Mouse (Mus musculus): ENCODE results near the gene Cryzl2.

Cryzl2 gene

GRCm38 (mm10) chr1:157526625-157527024 is 68.2 kb downstream of the Cryzl2 start:
- no peak for DNase-seq (ENCODE audit: low read depth)

GRCm38 (mm10) chr1:157532826-157533460 is 74.6 kb downstream of the Cryzl2 start:
- DNase-seq (ENCODE audit: low read depth) = no peak

GRCm38 (mm10) chr1:157535571-157535970 is 77.2 kb downstream of the Cryzl2 start:
- DNase-seq (ENCODE audit: low read depth) = no peak

- DNase-seq (ENCODE audit: low read depth) = peak; percentile 44
Observed at GRCm38 (mm10) chr1:157536471-157536870, 78.1 kb downstream of the Cryzl2 start.

DNA sequence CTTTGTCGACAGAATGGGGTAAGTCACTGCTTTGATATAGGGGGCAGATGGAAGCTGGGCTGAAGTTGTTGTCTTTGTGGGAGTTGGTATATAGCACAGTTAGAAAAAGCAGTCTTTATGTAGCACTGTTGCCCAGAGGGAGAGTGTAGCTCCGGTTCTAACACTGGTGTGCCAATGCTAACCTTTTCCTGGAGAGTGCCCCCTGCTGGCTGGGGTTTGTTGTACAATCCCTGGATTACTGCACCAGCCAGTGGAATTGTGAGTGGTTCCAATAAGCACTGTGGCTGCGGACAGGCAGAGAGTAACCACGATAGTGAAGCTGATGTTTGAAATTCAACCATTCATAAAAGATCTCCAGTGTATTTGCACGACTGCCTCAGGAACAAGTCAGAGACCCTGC is 79.3 kb downstream of the Cryzl2 start:
- DNase-seq (ENCODE audit: low read depth) = no peak

All from fibroblast of lung, adult 2 months (primary cell).